Mouse (Mus musculus) left cerebral cortex, postnatal 10 days (tissue): ENCODE measurements at regions not wholly inside any gene's neighbourhood (a gene's known extent, or its start where the extent isn't known, plus 50 kb on each side); places are given as distances from the start of the nearest gene placed in this dataset.

Experiments used
- DNase-seq, 2 experiments: peaks; one replicate each; pipeline ENCODE4 v3.0.0; 2021 to 2022; ENCODE audit warnings: low spot score in 2 of 2, mixed read lengths in 1 of 2; ENCODE audit errors: extremely low spot score in 1 of 2
- intact Hi-C: fragments of 180-260 bp; cut with DNase I; formaldehyde crosslinking; loops from one replicate; pipeline ENCODE4 v1.15.1; 2025

GRCm38 (mm10) chr4:56627206-56627605 is 112.7 kb upstream of the Gm26657 start:
- intact Hi-C loops = no loop called here
- DNase-seq = no peak

- intact Hi-C loops = no loop called here
- DNase-seq = no peak
Measured at GRCm38 (mm10) chr4:56621782-56622181, 118.1 kb upstream of the Gm26657 start.

GRCm38 (mm10) chr4:56621356-56621755 is 118.5 kb upstream of the Gm26657 start:
- intact Hi-C loops = no loop called here
- DNase-seq = no peak

GRCm38 (mm10) chr4:56620628-56621027 is 119.2 kb upstream of the Gm26657 start:
- DNase-seq = no peak
- intact Hi-C loops = no loop called here

GRCm38 (mm10) chr4:56619803-56620202 is 120.1 kb upstream of the Gm26657 start:
- DNase-seq = no peak
- intact Hi-C loops = no loop called here

- no peak for DNase-seq
- intact Hi-C loops = no loop called here
Measured at GRCm38 (mm10) chr4:56619054-56619453, 120.8 kb upstream of the Gm26657 start.

- DNase-seq = no peak
- intact Hi-C loops = no loop called here
Measured at GRCm38 (mm10) chr4:56618433-56618832, 121.4 kb upstream of the Gm26657 start.

- DNase-seq = no peak
- intact Hi-C loops = no loop called here
Measured at GRCm38 (mm10) chr4:56617661-56618360, 122.1 kb upstream of the Gm26657 start.

- DNase-seq = no peak
- intact Hi-C loops = no loop called here
Measured at GRCm38 (mm10) chr4:56612325-56612724, 127.5 kb upstream of the Gm26657 start.

- intact Hi-C loops = no loop called here
- no peak for DNase-seq
Measured at GRCm38 (mm10) chr4:56611751-56612150, 128.1 kb upstream of the Gm26657 start.

- intact Hi-C loops = no loop called here
Measured at GRCm38 (mm10) chr4:56610273-56610672, 129.6 kb upstream of the Gm26657 start.

GRCm38 (mm10) chr4:56608701-56609100 is 131.2 kb upstream of the Gm26657 start:
- DNase-seq = no peak
- intact Hi-C loops = no loop called here

More at GRCm38 (mm10) chr4:56610273-56610672, 129.6 kb upstream of the Gm26657 start:
- DNase-seq = no peak

GRCm38 (mm10) chr4:56598398-56598797 is 141.5 kb upstream of the Gm26657 start:
- intact Hi-C loops = no loop called here

GRCm38 (mm10) chr4:56597931-56598330 is 141.9 kb upstream of the Gm26657 start:
- no peak for DNase-seq
- intact Hi-C loops = no loop called here

More at GRCm38 (mm10) chr4:56598398-56598797, 141.5 kb upstream of the Gm26657 start:
- no peak for DNase-seq

GRCm38 (mm10) chr4:56582405-56582804 is 157.5 kb upstream of the Gm26657 start:
- intact Hi-C loops = no loop called here
- no peak for DNase-seq

GRCm38 (mm10) chr4:56576837-56577548 is 162.9 kb upstream of the Gm26657 start:
- no peak for DNase-seq
- intact Hi-C loops = no loop called here

GRCm38 (mm10) chr4:56552126-56552525 is 187.7 kb upstream of the Gm26657 start:
- DNase-seq = no peak
- intact Hi-C loops = no loop called here

GRCm38 (mm10) chr4:56533344-56533985 is 206.4 kb upstream of the Gm26657 start:
- intact Hi-C loops = loop anchor here (10.0 kb wide), 1 partner anchor 141 kb away; no protein-coding TSS in a partner anchor
- DNase-seq = peak in 1 of 2 experiments; percentile 18

- DNase-seq = no peak
- intact Hi-C loops = loop anchor here (10.0 kb wide), 1 partner anchor 142 kb away; no protein-coding TSS in a partner anchor
Measured at GRCm38 (mm10) chr4:56532921-56533320, 206.9 kb upstream of the Gm26657 start.

GRCm38 (mm10) chr4:56528571-56528970 is 211.3 kb upstream of the Gm26657 start:
- intact Hi-C loops = no loop called here
- DNase-seq = no peak
